Mouse (Mus musculus): Measurements from ENCODE around the gene Ldb2. TPM values are rescaled to one million over a fixed set of nuclear protein-coding genes. Genes with fewer than 3 reads are reported as not detected.

Gene Ldb2
- polyA plus RNA-seq, 1 experiment from 2014 or later, result 8.8 TPM

DNA sequence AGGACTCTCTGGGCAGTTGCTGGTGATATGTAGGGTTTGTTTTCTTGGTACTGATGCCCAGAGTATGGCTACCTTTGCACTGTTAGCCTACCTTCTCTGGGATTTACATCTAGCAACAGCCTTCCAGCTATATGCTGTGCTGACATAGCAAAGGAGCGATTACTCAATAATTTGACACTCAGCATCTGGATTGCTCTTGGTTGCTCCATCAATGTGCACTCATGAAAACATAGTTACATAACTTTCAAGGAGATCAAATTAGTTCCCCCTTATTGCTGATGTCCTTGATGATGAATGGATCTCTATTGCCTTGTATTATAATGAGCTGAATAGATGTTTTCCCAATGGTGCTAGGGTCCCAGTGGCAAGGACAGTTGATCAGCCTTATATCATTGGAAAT, 308.0 kb downstream of the Ldb2 start:
- no peak for ATAC-seq (ENCODE audit: insufficient number of reproducible peaks, low FRiP score)
- Histone ChIP-seq H3K36me3 (no peaks in the 10 kb centered on the region), H3K9me3 (replicated peaks) (no peaks in the 10 kb centered on the region), H3K4me2 (no peak overlapping the region), H3K27me3 (replicated peaks) (no peaks in the 10 kb centered on the region), H3K4me3 (no peak overlapping the region), H3K27ac (ENCODE audit: poor library complexity, severe bottlenecking) (no peak overlapping the region), H3K9ac (no peak overlapping the region), H3K4me1 (replicated peaks) (no peaks in the 10 kb centered on the region)
- 94% methylated on average over 1 of the region's 1 CpGs for WGBS

- 82% methylated on average over 6 of the region's 6 CpGs for WGBS
- ATAC-seq (ENCODE audit: insufficient number of reproducible peaks, low FRiP score), result no peak
- H3K36me3 ChIP-seq, result no peaks in the 10 kb centered on the region
Measured at GRCm38 (mm10) chr5:44490462-44490861, 309.0 kb downstream of the Ldb2 start.

GRCm38 (mm10) chr5:44483426-44484106, 315.9 kb downstream of the Ldb2 start:
- H3K4me3 ChIP-seq, result no peak overlapping the region
- WGBS, result 61% methylated on average over 11 of the region's 11 CpGs

More at GRCm38 (mm10) chr5:44490462-44490861, 309.0 kb downstream of the Ldb2 start:
- no peak overlapping the region for H3K4me2 ChIP-seq
- H3K9ac ChIP-seq, result no peak overlapping the region
- no peaks in the 10 kb centered on the region for H3K27me3 ChIP-seq (replicated peaks)
- H3K27ac ChIP-seq (ENCODE audit: poor library complexity, severe bottlenecking), result no peak overlapping the region
- H3K4me1 ChIP-seq (replicated peaks), result no peaks in the 10 kb centered on the region
- no peak overlapping the region for H3K4me3 ChIP-seq
- H3K9me3 ChIP-seq (replicated peaks), result no peaks in the 10 kb centered on the region

GRCm38 (mm10) chr5:44481406-44481805, 318.1 kb downstream of the Ldb2 start:
- Histone ChIP-seq H3K4me2 (no peak overlapping the region), H3K4me3 (no peak overlapping the region), H3K4me1 (replicated peaks) (no peaks in the 10 kb centered on the region), H3K9me3 (replicated peaks) (no peaks in the 10 kb centered on the region), H3K27me3 (replicated peaks) (no peaks in the 10 kb centered on the region), H3K9ac (no peak overlapping the region), H3K27ac (ENCODE audit: poor library complexity, severe bottlenecking) (no peak overlapping the region), H3K36me3 (no peaks in the 10 kb centered on the region)
- WGBS, result 68% methylated on average over 4 of the region's 4 CpGs
- no peak for ATAC-seq (ENCODE audit: insufficient number of reproducible peaks, low FRiP score)

More at GRCm38 (mm10) chr5:44483426-44484106, 315.9 kb downstream of the Ldb2 start:
- no peak overlapping the region for H3K27ac ChIP-seq (ENCODE audit: poor library complexity, severe bottlenecking)
- H3K36me3 ChIP-seq, result no peaks in the 10 kb centered on the region
- H3K9me3 ChIP-seq (replicated peaks), result no peaks in the 10 kb centered on the region
- no peak overlapping the region for H3K9ac ChIP-seq
- H3K4me1 ChIP-seq (replicated peaks), result no peaks in the 10 kb centered on the region
- ATAC-seq (ENCODE audit: insufficient number of reproducible peaks, low FRiP score), result no peak; the same call in 1 of the 2 replicates
- no peaks in the 10 kb centered on the region for H3K27me3 ChIP-seq (replicated peaks)
- H3K4me2 ChIP-seq, result no peak overlapping the region

GRCm38 (mm10) chr5:44476356-44476755, 323.1 kb downstream of the Ldb2 start:
- H3K4me1 ChIP-seq (replicated peaks), result no peaks in the 10 kb centered on the region
- WGBS, result 16% methylated on average over 4 of the region's 4 CpGs
- no peak overlapping the region for H3K9ac ChIP-seq
- ATAC-seq (ENCODE audit: insufficient number of reproducible peaks, low FRiP score), result no peak
- no peaks in the 10 kb centered on the region for H3K27me3 ChIP-seq (replicated peaks)
- no peak overlapping the region for H3K27ac ChIP-seq (ENCODE audit: poor library complexity, severe bottlenecking)
- H3K4me2 ChIP-seq, result no peak overlapping the region
- H3K9me3 ChIP-seq (replicated peaks), result no peaks in the 10 kb centered on the region
- no peaks in the 10 kb centered on the region for H3K36me3 ChIP-seq
- no peak overlapping the region for H3K4me3 ChIP-seq

DNA sequence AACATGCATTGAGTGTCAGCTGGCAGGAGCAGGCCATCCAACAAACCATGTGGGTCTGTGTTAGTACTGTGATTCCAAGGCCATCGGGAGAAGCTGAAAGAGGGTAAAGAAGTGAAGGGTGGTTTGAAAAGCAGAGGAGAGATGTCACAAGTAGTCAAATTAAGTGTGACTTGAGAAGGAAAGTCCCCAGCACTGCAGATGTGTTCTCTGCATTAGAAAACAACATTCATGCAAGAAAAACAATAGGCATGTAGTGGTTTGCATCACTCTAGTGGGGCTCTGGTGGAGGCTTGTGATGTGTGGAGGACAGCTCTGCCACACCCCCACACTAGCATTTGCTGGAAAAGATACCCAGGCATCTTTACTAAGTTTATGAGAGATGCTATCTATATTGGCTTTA, 323.9 kb downstream of the Ldb2 start:
- H3K4me2 ChIP-seq, result no peak overlapping the region
- no peaks in the 10 kb centered on the region for H3K9me3 ChIP-seq (replicated peaks)
- no peaks in the 10 kb centered on the region for H3K36me3 ChIP-seq
- no peak overlapping the region for H3K4me3 ChIP-seq
- no peaks in the 10 kb centered on the region for H3K4me1 ChIP-seq (replicated peaks)
- no peak overlapping the region for H3K27ac ChIP-seq (ENCODE audit: poor library complexity, severe bottlenecking)
- no peak overlapping the region for H3K9ac ChIP-seq
- H3K27me3 ChIP-seq (replicated peaks), result no peaks in the 10 kb centered on the region
- ATAC-seq (ENCODE audit: insufficient number of reproducible peaks, low FRiP score), result no peak
- whole genome bisulfite sequencing, result 82% methylated on average over 1 of the region's 1 CpGs

- Histone ChIP-seq H3K27ac (ENCODE audit: poor library complexity, severe bottlenecking) (no peak overlapping the region), H3K27me3 (replicated peaks) (no peaks in the 10 kb centered on the region), H3K4me1 (replicated peaks) (no peaks in the 10 kb centered on the region), H3K9ac (no peak overlapping the region), H3K4me2 (no peak overlapping the region), H3K4me3 (no peak overlapping the region), H3K36me3 (no peaks in the 10 kb centered on the region), H3K9me3 (replicated peaks) (no peaks in the 10 kb centered on the region)
- no peak for ATAC-seq (ENCODE audit: insufficient number of reproducible peaks, low FRiP score)
- WGBS, result 79% methylated on average over 10 of the region's 10 CpGs
Measured at GRCm38 (mm10) chr5:44473857-44474762, 325.4 kb downstream of the Ldb2 start.

DNA sequence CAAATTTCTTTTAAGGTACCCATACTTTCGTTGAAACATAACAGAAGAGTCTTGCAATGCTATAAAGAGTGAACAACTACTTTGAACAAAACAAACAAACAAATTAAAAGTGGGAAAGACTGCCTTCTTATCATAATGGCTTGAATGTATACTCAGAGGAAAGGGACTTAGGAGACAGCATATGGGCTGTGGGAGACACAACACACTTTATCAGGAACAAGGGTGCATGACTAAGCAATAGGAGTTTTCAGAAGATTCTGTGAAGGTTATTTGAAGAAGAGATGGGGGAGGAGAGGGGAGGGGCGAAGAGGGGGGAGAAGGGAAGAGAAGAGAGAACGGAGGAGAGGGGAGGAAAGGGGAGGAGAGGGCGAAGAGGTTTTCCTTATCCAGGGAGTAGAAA, 334.2 kb downstream of the Ldb2 start:
- ATAC-seq (ENCODE audit: insufficient number of reproducible peaks, low FRiP score), result no peak
- 60% methylated on average over 4 of the region's 4 CpGs for WGBS

More for the DNA sequence above, 334.2 kb downstream of the Ldb2 start:
- Histone ChIP-seq H3K9me3 (replicated peaks) (no peaks in the 10 kb centered on the region), H3K9ac (no peak overlapping the region), H3K36me3 (no peaks in the 10 kb centered on the region), H3K27me3 (replicated peaks) (no peaks in the 10 kb centered on the region), H3K4me2 (no peak overlapping the region), H3K4me1 (replicated peaks) (no peaks in the 10 kb centered on the region), H3K27ac (ENCODE audit: poor library complexity, severe bottlenecking) (no peak overlapping the region), H3K4me3 (no peak overlapping the region)

Measured in heart, embryonic 12.5 days (tissue).